Mouse (Mus musculus): ENCODE measurements at regions not wholly inside any gene's neighbourhood (a gene's known extent, or its start where the extent isn't known, plus 50 kb on each side); places are given as distances from the start of the nearest gene placed in this dataset.

DNA sequence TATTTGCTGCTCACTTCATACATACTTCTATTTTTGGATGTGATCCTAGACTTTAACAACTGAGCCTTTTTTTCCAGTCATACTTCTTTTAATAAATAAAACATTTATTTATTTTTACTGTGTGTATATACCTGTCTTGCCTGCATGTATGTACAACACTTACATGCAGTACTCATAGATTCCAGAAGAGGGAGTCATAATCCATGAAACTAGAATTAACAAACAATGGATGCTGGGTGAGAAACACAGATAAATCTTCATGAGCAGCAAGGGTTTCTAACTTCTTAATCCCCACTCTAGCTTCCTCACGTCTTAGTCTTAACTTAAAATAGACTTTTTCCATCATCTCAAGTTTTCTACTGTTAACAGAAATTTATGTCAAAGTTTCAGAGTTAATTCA lies 1253.7 kb upstream of the Nr2f1 start:
- DNase-seq (ENCODE audit: low spot score), result no peak
- intact Hi-C loops (cut with DNase I), result loop anchor here (5.0 kb wide), 1 partner anchor 1159 kb away; no protein-coding TSS in a partner anchor

DNA sequence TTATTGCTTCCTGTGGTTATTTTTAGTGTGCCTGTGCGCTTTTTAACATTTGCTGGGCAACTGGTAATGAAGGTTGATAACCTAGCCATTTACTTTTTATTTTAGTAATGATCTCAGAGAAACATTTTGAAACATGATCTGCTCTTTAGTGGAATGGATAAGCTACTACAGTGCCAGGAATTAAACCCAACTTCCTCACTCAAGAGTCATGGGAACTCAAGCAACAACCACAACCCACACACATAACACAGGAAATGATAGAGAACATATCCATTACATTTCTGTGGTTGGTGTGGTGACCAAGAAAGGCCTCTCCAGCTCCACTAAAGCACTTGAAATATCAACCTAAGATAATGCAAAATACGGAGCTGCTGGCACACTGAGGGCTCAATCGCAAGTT lies 1243.6 kb upstream of the Nr2f1 start:
- no peak for DNase-seq (ENCODE audit: low spot score)
- intact Hi-C loops (cut with DNase I), result no loop called here

DNA sequence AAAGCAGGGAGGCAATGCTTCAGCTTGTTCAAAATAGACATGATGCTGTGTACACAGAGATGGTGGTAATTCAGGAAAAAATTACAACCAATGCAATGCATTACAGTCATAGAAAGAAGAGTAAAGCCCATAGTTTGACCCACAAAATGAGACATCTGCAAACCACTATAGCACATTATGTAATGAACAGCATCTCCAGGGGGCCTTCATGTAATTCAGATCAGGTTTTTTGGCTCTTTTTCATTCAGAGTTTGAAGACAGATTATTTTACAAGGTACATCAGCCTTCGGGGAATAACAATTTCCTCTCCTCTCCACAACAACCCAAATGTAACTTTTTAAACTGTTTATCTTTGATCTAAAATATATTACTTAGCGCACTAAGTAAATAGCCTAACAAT lies 1243.1 kb upstream of the Nr2f1 start:
- intact Hi-C loops (cut with DNase I), result no loop called here
- DNase-seq (ENCODE audit: low spot score), result no peak

DNA sequence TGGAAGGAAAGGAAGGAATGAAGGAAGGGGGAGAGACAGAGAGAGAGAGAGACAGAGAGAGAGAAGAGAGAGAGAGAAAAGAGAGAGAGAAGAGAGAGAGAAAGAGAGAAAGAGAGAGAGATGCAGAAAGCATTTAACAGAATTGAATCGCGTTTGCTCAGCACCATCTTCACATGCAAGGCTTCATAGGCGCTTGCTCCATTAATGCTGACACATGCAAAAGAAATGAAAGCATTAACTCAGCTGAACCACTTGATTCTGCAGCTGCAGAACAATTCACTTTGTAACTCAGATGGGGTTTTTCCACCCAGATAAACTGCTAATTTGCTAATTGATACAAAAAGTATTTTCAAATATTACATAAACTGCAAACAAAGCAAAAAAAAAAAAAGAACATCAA lies 1231.9 kb upstream of the Nr2f1 start:
- no peak for DNase-seq (ENCODE audit: low spot score)
- intact Hi-C loops (cut with DNase I), result no loop called here

DNA sequence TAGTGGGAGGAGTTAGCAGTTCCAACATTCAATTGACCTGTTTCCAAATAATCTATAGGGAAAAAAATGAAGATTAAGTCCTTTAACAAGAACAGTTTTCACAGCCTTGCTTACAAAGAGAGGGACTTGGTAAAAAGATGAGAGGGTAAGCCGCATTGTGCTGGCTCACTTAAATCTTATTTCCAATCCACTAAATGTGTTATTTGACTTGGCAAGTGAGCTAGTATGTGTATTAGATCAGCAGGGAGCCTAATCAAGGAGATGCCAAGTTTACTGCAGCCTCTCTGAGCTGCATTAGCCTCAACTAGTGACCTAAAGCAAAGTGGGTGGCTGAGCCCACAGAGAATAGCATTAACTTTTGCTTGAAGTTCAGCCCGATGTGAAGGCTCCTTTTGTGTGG lies 1231.4 kb upstream of the Nr2f1 start:
- no peak for DNase-seq (ENCODE audit: low spot score)
- intact Hi-C loops (cut with DNase I), result no loop called here

DNA sequence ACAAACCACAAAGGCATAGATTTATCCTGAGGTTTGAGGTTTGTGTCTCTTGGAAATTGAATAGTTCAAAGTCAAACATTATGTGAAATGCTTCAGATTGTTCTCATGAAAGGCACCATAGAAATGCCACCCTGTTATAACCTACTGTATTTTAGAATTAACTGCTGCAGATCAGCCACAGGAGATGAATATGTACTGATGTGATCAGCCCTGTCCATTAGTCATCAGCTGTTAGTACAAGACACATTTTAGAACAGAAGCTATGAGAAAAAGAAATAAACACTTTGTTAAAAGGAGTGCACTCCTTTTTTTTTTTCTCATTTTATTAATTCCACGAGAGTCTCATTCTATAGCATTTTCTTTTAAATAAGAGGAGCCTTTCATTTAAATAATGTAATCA lies 1231.0 kb upstream of the Nr2f1 start:
- intact Hi-C loops (cut with DNase I), result no loop called here
- DNase-seq (ENCODE audit: low spot score), result no peak

DNA sequence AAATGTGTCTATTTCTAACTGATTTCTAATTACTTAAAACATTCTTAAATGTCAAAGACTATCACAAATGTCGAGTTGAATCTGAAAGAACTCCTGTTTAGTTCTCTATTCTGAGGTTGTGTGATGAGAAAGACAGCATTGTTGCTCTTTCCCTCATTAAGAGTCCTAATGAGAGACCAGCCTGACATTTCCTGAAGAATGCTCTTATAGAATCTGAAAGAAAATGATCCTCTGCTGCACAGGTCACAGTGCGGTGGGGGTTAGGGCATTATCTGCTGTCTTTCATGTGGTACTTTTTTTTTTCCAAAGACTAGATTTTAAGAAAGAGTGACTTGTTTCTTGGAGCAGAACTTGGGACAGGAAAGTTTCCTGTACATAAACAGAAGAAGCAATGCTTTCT lies 1218.3 kb upstream of the Nr2f1 start:
- DNase-seq (ENCODE audit: low spot score), result no peak
- intact Hi-C loops (cut with DNase I), result no loop called here

DNA sequence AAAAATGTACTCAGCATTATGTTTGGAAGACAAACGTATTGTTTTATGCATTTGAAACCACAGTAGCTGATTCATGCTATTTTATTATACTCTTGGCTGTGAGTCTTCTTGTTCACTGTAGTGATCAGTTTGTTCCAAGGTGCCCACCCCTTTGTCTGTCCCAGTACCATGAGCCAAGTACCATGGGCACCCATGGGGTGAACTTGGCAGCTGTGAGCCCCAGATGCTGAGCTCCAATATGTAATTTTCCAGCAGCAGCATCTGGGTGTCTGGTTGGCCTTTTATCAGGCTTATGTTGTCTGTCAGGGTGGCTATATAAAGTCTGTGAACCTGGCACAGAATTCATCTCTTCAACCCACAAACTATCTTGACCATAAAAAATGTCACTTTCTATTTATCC lies 1200.5 kb upstream of the Nr2f1 start:
- no peak for DNase-seq (ENCODE audit: low spot score)
- intact Hi-C loops (cut with DNase I), result no loop called here

DNA sequence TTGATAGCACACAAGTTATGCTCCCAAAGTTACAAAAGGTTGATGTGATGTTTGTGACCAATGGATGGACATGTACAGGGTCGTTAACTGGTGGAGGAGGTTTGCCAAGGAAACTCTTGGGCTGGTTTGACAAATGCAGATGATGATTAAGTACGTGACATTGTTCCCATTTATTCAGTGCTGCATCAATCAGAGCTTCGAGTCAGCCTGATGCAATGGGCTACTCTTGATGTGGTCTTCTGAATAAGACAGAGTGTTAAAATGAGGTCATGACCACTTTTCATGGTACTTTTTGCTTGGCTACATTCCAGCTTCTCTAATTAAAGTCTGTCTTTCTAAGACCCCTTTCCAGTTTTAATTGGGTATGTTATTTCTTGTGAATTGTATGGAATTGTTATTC lies 1194.4 kb upstream of the Nr2f1 start:
- intact Hi-C loops (cut with DNase I), result no loop called here
- no peak for DNase-seq (ENCODE audit: low spot score)

DNA sequence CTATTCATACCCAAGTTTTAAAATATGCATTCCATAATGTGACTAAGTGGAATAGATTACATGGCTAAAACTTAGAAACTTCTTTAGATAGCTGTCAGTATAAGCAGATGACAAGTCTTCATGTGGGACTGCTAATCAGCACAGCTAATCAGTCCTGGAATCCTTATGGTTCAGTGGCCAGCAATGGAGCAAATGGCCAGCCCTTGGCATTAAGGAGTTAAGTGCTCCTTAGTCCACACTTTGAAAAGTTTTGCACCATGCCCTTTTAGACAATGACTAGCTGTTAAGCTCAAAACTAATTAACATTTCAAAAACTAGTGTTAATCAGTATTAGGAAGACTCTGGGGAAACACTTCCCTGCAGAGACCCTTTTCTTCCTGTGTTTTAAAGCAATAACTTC lies 1188.4 kb upstream of the Nr2f1 start:
- intact Hi-C loops (cut with DNase I), result no loop called here
- DNase-seq (ENCODE audit: low spot score), result no peak

DNA sequence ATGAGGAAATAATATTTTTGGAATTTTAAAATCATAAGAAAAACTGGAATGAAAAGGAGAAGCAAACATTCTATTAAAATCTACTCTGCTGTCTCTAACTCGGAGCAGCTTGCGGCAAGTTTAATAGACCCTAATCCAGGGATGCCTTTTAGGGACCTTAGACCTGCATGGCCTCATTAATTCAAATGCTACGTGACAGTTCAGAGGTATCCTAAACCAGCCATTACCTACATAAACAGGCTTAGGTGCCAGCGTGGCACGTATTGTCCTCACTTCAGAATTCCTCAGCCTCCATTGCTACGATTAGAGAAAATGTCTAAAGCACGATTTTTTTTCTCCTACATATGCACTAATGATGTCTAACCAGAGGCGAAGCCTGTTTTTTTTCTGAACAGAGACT lies 1141.9 kb upstream of the Nr2f1 start:
- DNase-seq (ENCODE audit: low spot score), result no peak
- intact Hi-C loops (cut with DNase I), result no loop called here

DNA sequence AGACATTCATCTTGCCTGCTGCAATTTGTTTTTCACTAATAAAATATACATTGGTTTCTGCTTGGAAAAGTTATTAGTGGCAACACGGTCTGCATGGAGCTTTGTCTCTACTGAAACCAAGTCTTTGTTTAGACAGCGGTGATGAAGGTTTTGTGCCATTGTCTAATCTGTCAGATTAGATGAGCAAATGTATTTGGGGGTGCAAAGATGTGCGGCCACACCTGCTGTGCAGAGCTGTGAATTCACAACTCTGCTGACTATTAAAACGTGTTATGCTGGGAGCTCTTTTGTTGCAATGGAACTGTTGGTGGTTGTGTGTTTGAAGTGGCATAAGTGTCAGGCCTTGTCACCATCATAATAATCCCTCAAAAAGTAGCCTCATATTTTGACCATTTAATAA lies 1140.9 kb upstream of the Nr2f1 start:
- DNase-seq (ENCODE audit: low spot score), result no peak
- intact Hi-C loops (cut with DNase I), result no loop called here

DNA sequence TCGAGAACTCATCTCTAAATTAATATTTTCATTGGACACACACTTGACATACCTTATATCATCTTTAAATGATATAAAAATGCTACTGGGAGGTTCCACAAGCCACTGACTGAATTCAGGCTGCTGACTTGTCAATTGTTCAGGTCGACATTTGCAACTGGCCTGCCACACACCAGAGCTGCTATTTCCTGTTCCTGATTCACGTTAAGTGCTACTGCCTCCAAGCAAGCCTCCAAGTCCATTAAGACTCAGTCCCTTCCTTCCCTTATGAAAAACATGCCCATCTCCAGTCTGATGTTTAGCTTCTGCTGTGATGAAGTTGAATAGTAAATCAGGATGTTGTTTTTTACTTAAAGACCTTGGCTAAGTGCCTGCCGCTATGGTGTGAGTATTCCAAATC lies 1140.2 kb upstream of the Nr2f1 start:
- intact Hi-C loops (cut with DNase I), result no loop called here
- DNase-seq (ENCODE audit: low spot score), result no peak

DNA sequence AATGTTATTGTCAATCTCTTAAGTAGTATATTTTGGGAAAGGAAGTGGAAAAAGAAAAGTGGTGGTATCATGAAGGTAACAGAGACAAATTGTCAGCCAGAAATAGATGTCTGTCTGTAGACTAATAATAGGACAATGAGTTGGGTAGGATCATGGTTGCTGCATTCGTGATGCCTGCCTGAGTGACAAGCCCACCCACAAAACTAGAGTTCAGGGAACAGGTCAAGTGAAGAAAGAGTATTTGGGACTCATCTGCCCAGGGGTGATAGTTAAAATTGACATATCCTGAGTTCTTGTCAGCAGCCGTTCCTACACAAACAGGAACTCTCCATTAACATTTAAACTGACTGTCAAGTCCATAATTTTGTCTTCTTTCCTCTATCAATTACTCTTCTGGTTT lies 1120.6 kb upstream of the Nr2f1 start:
- intact Hi-C loops (cut with DNase I), result no loop called here
- DNase-seq (ENCODE audit: low spot score), result no peak

DNA sequence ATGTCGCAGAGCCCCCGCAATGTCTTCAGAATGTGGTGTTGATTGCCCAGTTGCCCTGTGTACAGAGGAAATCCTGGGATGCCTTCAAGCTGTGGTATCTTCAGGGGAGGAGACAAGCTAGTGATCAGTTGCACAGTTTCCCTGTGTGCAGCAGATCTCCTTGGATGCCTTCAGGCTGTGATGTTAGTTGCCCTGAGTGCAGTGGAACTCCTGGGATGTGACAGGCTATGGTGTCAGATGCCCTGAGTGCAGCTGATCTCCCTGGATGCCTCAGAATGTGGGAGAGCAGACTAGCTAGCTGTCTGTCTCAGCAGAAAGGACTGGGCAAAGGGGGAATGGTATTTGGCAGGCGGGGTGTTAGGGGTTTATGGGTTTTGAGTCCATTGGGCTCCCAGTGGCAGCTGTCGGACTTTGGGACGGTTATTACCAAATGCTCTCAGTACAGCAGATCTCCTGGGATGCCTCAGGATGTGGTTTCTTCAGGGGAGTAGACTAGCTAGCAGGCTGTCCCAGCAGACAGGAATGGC lies 1110.1 kb upstream of the Nr2f1 start:
- intact Hi-C loops (cut with DNase I), result no loop called here
- no peak for DNase-seq (ENCODE audit: low spot score)

DNA sequence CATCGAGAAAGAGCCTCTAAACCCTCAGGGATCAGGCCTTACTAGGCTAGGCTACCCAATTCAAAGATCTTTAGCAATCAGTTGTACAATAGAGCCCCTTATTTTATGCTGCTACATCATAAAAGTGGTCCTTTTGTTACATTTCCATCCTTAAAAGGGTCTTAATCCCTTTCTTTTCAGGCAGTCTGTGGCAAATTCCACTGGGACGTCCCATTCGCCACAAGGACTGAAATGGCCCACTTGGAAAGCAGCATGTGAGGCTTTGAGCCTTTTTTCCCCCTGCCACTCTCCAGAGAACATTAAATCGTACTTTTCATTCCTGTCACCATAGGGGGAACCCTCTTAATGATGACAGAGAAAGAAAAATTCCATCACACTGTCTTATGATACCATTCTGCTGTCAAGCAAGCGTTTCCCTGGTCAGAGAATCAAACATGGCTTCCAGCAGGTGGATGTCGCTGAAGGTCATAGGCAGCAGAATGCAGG lies 1097.7 kb upstream of the Nr2f1 start:
- DNase-seq (ENCODE audit: low spot score), result no peak
- intact Hi-C loops (cut with DNase I), result no loop called here

DNA sequence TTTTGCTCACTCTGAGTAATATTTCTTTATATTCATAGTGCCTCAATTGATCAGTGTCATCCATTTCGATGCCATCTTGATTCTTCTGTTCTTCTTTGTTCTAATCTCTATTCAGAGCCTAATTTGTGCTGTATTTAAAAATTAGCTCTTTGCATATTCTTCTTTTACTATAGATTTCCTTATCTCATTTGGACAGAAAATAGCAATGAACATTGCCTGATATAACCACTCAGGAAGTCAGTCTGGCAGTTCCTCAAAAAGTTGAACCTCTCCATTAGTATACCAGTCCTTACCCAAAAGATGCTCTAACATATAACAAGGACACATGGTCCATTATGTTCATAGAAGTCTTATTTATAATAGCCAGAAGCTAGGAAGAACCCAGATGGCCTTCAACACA lies 1088.5 kb upstream of the Nr2f1 start:
- intact Hi-C loops (cut with DNase I), result loop anchor here (10.0 kb wide), 1 partner anchor 623 kb away; no protein-coding TSS in a partner anchor

DNA sequence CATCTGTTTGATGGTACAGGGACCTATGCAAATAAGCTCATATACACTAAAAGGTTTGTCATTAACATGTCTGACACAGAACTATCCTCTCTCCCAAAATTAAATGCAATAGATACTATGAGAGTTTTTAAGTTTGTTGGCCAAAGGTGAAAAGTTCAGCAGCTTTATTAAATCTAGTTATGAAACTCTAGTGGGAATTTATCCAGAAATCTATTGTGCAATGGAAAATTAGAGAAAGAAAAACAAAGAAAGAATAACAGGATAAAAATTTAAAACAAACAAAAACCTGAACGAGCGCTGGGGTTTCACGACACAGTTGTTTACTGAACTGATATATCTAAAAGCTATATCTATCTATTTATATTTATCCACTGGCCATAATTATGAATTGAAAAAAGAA lies 1086.6 kb upstream of the Nr2f1 start:
- no peak for DNase-seq (ENCODE audit: low spot score)
- intact Hi-C loops (cut with DNase I), result loop anchor here (10.0 kb wide), 1 partner anchor 621 kb away; no protein-coding TSS in a partner anchor

More for the DNA sequence above, 1088.5 kb upstream of the Nr2f1 start:
- DNase-seq (ENCODE audit: low spot score), result no peak

DNA sequence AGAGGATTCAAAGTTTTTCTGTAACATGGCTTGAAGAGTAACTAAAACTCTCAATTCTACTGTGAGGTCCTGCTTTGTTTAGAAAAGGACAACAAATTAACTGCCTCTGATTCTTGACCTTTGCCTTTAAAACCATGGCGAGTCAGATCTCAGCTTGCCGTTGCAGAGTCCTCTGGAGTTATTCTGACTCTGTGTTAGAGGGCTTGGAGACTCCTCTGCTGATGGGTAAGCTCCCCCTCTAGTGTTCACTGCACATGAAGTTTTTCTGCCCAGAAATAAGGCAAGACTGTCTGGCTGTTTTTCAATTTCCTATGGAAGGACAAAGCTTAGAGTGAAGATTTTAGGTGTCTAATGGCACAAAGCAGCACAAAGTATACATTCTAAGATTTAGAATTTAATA lies 1085.9 kb upstream of the Nr2f1 start:
- no peak for DNase-seq (ENCODE audit: low spot score)
- intact Hi-C loops (cut with DNase I), result loop anchor here (10.0 kb wide), 1 partner anchor 621 kb away; no protein-coding TSS in a partner anchor

DNA sequence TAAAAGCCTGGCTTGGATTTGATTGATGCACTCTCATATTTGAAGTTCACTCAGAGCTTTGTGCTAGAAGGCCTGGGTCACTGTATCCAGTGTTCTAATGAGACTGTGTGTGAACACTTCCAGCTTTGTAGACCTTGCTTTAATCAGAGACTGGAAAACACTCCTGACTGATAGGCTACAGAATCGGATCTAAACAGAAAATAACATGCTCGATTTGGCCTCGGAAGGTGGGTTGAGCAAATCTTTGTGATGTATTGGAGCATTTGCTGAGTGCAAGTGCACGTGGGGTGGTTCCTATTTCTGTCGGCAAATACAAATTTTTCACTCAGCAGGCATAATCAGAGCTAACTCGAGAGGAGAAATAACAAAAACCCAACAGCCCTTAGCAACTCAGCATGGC lies 1078.2 kb upstream of the Nr2f1 start:
- intact Hi-C loops (cut with DNase I), result no loop called here

DNA sequence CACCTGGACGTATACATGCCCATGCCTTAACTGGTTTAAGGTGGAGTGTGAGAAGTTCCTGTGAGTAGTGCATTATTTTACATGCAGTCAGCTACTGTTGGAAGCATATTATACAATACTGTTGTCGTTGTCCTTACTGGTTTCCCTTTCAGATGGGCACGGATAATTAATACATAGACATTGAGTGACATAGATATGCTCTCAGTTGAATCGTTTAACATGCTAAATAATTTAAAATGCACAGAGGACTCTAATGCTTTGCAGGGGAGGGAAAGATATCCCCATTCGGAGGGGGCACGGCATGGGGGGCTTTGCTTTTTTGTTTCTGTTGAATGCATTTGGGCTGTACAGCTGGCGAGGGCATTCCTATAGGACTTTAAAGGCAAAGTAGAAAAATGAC lies 1077.8 kb upstream of the Nr2f1 start:
- DNase-seq (ENCODE audit: low spot score), result no peak
- intact Hi-C loops (cut with DNase I), result no loop called here

More for the DNA sequence above, 1078.2 kb upstream of the Nr2f1 start:
- no peak for DNase-seq (ENCODE audit: low spot score)

DNA sequence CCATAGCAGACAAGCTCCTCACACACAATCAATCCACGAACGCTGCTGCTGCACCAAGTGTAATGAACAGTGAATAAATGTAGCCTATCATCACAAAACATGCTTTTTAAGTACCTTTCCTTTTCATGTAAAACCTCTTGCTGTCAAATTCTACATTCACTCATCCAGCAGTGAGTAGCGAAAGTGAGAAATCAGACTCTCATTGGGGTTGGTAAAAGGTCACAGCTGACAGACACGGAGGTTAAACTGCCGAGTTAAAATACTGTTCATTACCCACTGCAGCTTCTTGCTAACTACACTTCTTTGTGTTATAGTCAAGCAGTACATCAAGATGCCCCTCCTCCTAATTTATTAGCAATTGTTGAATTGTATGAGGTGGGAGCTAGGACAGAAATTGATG lies 1055.8 kb upstream of the Nr2f1 start:
- intact Hi-C loops (cut with DNase I), result no loop called here
- DNase-seq (ENCODE audit: low spot score), result no peak

DNA sequence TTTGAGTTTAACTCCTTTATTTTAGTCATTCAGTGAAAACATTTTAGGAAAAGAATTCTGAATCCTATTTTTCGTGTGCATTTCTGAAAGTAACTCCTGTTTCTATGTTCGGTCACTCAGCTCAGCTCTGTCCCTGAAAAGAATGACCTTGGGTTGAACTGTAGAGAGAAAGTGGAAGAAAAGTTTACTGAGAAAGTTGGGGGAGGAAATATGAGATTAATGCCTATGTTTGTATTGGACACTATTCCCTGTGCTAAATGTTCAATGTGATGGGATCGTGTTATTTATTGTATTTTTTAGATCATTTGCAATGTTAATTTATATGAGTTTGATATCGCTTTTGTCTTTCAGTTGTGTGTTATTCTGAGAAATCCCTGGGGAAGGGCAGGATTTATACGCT lies 1052.8 kb upstream of the Nr2f1 start:
- intact Hi-C loops (cut with DNase I), result no loop called here
- DNase-seq (ENCODE audit: low spot score), result no peak
